Mouse (Mus musculus) thymus, adult 2 months (tissue): ENCODE data around the gene Lgals4. TPM values are rescaled to one million over a fixed set of nuclear protein-coding genes. Genes with fewer than 3 reads are reported as not detected.

Source experiments
- DNase-seq: peaks from one replicate; pipeline ENCODE4 v3.0.0; 2021
- H3K27ac ChIP-seq: fragments of 200-500 bp; 2 replicates; pipeline ENCODE4 v1.5.1; 2012; ENCODE audit warnings: low read length, control low read depth; ENCODE audit not compliant: control insufficient read depth, insufficient read depth
- H3K27me3 ChIP-seq: fragments of 200-500 bp; 2 replicates; pipeline ENCODE4 v1.6.1; 2012; ENCODE audit warnings: mild to moderate bottlenecking, low read length, moderate library complexity, mixed read lengths; ENCODE audit not compliant: control insufficient read depth, insufficient read depth
- H3K36me3 ChIP-seq: fragments of 200-500 bp; 2 replicates; pipeline ENCODE4 v1.6.1; 2012; ENCODE audit warnings: mild to moderate bottlenecking, low read length, moderate library complexity; ENCODE audit not compliant: control insufficient read depth, insufficient read depth
- H3K4me1 ChIP-seq: fragments of 200-500 bp; replicated peaks from 2 replicates; pipeline ENCODE4 v1.6.1; 2012; ENCODE audit warnings: low read length; ENCODE audit not compliant: control insufficient read depth, insufficient read depth
- H3K4me3 ChIP-seq: fragments of 200-500 bp; 2 replicates; pipeline ENCODE4 v1.5.1; 2012; ENCODE audit warnings: mild to moderate bottlenecking, low read length, control low read depth, moderate library complexity; ENCODE audit not compliant: control insufficient read depth, insufficient read depth
- CTCF ChIP-seq: fragments of 200-500 bp; IDR thresholded peaks from 2 replicates; pipeline ENCODE4 v1.5.1; 2012; ENCODE audit warnings: mild to moderate bottlenecking, control low read depth, low read length, moderate library complexity, borderline replicate concordance; ENCODE audit not compliant: control insufficient read depth, poor library complexity, insufficient read depth; ENCODE audit errors: extremely low read depth
- POLR2A ChIP-seq: fragments of 200-500 bp; IDR thresholded peaks from 2 replicates; pipeline ENCODE4 v1.6.1; 2012; ENCODE audit warnings: mild to moderate bottlenecking, low read length, control low read depth, moderate library complexity; ENCODE audit not compliant: control insufficient read depth, poor library complexity, insufficient read depth; ENCODE audit errors: extremely low read depth
- WGBS: fragments of 180-500 bp; shearing (Covaris S2); methylation state at CpG from one replicate; pipeline ENCODE4 v1.1.7; 2018; 5-methylcytosine and 5-hydroxymethylcytosine counted together
- polyA plus RNA-seq: library from polyadenylated mRNA; depleted of rRNA; stranded (reverse); fragments of >200 nt; gene quantifications from 2 replicates; pipeline ENCODE4 v1.2.3, GENCODE M21; 2012

Lgals4 gene
- polyA plus RNA-seq, 1 experiment: 29.7 TPM

DNA sequence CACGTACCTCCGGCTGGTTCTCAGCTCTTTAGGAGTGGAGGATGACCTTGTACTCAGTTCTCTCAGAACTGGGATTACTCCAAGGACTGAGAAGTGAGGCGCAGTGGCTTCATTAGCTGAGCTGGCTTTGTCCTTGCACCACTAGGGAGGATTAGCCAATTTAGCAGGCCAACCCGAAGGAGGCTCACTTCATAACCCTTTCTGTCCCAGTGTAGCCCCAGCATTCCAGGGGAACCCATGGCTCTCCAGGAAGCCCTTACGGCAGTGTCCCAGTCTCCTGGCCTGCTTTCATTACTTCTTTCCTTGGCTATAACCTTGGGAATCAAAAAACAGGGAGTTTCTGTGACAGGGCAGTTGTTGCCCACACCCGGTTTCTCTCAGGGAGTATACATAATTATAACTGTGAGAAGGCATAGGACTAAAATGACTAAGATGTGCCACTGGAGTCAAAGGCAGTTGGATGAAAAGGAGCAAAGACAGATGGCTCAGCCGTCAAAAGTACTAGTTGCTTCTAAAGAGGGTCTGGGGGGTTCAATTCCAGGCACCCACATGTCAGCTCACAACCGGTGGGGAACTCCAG lies 25.9 kb upstream of the Lgals4 start:
- H3K36me3 ChIP-seq: no peaks in the 10 kb centered on the region; the same call in 1 of the 2 replicates
- H3K4me1 ChIP-seq: peaks cover 25% of the 10 kb centered on the region
- H3K27me3 ChIP-seq: no peaks in the 10 kb centered on the region
- DNase-seq: no peak
- peak overlapping the region; percentile 74 for H3K4me3 ChIP-seq
- 68% methylated on average over 8 of the region's 8 CpGs for WGBS
- TF ChIP-seq CTCF: no peak
- TF ChIP-seq POLR2A: no peak
- H3K27ac ChIP-seq: peak overlapping the region; percentile 95

GRCm38 (mm10) chr7:28808221-28808941 lies 25.3 kb upstream of the Lgals4 start, which contains the start of gene Hnrnpl:
Gene Hnrnpl (plus strand): TSS chr7:28808541.
- peak; percentile 52 for DNase-seq

DNA sequence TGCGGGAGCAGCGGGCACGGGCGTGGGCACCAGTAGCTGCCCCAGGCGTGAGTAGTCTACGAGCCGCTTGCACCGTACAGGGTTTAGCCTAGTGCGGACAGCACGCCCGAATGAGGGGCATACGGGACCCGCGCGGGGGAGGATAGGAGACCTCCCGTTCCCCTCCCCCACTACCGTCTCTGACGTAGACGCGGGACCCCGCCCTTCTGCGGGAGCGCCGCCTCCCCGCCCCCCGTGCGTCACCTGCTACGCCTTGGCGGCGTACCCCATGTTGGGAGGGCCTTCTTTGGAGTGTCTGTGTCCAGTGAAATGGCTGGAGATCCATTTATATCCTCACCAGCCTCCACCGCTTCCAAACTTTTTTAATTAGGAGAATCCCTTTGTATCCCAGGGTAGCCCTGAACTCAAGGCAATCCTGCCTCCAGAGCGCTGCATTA lies 24.7 kb upstream of the Lgals4 start:
- 0% methylated on average over 32 of the region's 32 CpGs for WGBS
- Histone ChIP-seq H3K27me3 (no peaks in the 10 kb centered on the region), H3K4me3 (peak overlapping the region; percentile 74), H3K4me1 (peaks cover 22% of the 10 kb centered on the region), H3K27ac (peak overlapping the region; percentile 95), H3K36me3 (peaks cover 10% of the 10 kb centered on the region)
- DNase-seq: peak; percentile 97
- TF ChIP-seq CTCF: no peak
- peak; percentile 91 for TF ChIP-seq POLR2A

More at GRCm38 (mm10) chr7:28808221-28808941, 25.3 kb upstream of the Lgals4 start, which contains the start of gene Hnrnpl:
- peaks cover 4% of the 10 kb centered on the region for H3K36me3 ChIP-seq
- H3K27me3 ChIP-seq: no peaks in the 10 kb centered on the region
- peaks cover 23% of the 10 kb centered on the region for H3K4me1 ChIP-seq
- 3% methylated on average over 35 of the region's 35 CpGs for WGBS
- H3K4me3 ChIP-seq: peak within 1 kb of the TSS; percentile 74
- H3K27ac ChIP-seq: peak within 1 kb of the TSS; percentile 95
- TF ChIP-seq CTCF (no peak), POLR2A (no peak)

- peak overlapping the region; percentile 93 for H3K27ac ChIP-seq
- H3K27me3 ChIP-seq: no peaks in the 10 kb centered on the region
- TF ChIP-seq POLR2A (no peak), CTCF (no peak)
- H3K36me3 ChIP-seq: peaks cover 16% of the 10 kb centered on the region
- WGBS: under 1% methylated on average over 35 of the region's 35 CpGs
- H3K4me1 ChIP-seq: peaks cover 22% of the 10 kb centered on the region
- H3K4me3 ChIP-seq: peak overlapping the region; percentile 74
- DNase-seq: peak; percentile 73
Observed at GRCm38 (mm10) chr7:28809401-28810089, 24.1 kb upstream of the Lgals4 start.

DNA sequence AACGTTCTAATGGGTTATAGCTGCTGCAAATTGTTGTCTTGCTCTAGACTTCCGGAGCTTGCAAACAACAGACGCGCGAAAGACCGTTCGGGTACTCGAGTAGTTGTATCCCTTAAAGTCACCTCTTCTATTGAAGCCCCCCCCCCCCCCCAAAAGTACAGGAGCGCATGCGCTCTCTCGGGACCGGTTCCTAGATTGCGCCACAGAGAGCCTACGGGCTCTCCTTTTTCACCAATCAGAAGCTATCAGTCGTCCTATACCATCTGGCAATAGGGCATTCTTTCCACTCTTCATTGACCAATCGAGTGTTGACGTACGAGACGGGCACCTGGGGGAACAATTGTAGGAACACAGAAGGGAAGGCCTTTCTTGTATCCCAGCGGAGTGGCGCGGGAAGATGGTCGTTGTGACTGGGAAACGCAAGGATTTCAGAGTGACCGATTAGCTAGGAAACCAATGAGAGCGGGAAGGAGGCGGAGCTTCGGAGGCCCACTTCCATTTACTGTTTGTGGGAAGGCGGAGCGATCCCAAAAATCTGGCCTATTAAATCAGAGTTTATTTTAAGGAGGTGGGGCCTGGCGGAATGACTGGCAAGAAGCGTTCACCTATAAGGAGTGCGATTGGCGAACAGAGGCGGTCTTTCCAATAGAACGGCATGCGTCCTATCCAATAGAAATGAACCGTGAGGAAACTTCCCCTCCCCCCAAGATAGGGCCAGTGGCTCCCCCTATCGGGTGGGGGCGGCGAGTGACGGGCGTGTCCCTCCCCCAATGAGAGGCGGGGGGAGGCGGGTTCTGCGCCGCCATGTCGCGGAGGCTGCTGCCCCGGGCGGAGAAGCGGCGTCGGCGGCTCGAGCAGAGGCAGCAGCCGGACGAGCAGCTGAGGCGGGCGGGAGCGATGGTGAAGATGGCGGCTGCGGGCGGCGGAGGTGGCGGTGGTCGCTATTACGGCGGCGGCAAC lies 23.3 kb upstream of the Lgals4 start:
- H3K27ac ChIP-seq: peak overlapping the region; percentile 93
- DNase-seq: peak; percentile 99
- H3K4me3 ChIP-seq: peak overlapping the region; percentile 74
- H3K36me3 ChIP-seq: peaks cover 24% of the 10 kb centered on the region
- peak; percentile 94 for TF ChIP-seq POLR2A
- TF ChIP-seq CTCF: no peak
- H3K27me3 ChIP-seq: no peaks in the 10 kb centered on the region
- H3K4me1 ChIP-seq: peaks cover 22% of the 10 kb centered on the region
- under 1% methylated on average over 70 of the region's 70 CpGs for WGBS
